Mouse (Mus musculus) gastrocnemius, postnatal 25 days (tissue): Measurements from ENCODE around the gene Tmco1. TPM values are rescaled to one million over a fixed set of nuclear protein-coding genes. Genes with fewer than 3 reads are reported as not detected.

Experiments used
- DNase-seq: peaks from one replicate; pipeline ENCODE4 v3.0.0; 2022
- microRNA-seq, 2 experiments: library from miRNA; unstranded; fragments of <30 nt; microRNA quantifications; one replicate each; pipeline ENCODE4 v1.2.0; 2021; ENCODE audit warnings: borderline replicate concordance in 2 of 2
- total RNA-seq, 2 experiments: library from RNA; stranded (reverse); gene quantifications; 1 replicate in 1 of 2; 2 replicates in 1 of 2; pipeline ENCODE4 v1.2.3; 2021

Tmco1 gene
- total RNA-seq, 2 experiments from 2014 or later = 32.6 to 41.3 TPM

GRCm38 (mm10) chr1:167372739-167373138 lies 64.6 kb downstream of the Tmco1 start:
- DNase-seq = no peak

GRCm38 (mm10) chr1:167374003-167374784 lies 66.0 kb downstream of the Tmco1 start:
- no peak for DNase-seq

- no peak for DNase-seq
These were observed 66.8 kb downstream of the Tmco1 start for GRCm38 (mm10) chr1:167374942-167375341.

GRCm38 (mm10) chr1:167378019-167378418 lies 69.8 kb downstream of the Tmco1 start:
- no peak for DNase-seq

- DNase-seq = no peak
These were observed 71.6 kb downstream of the Tmco1 start for GRCm38 (mm10) chr1:167379751-167380150.

- DNase-seq = no peak
These were observed 72.0 kb downstream of the Tmco1 start for GRCm38 (mm10) chr1:167380223-167380622.

GRCm38 (mm10) chr1:167381050-167382015 lies 73.2 kb downstream of the Tmco1 start:
- DNase-seq = no peak

GRCm38 (mm10) chr1:167382316-167382715 lies 74.1 kb downstream of the Tmco1 start:
- no peak for DNase-seq

- DNase-seq = no peak
These were observed 74.6 kb downstream of the Tmco1 start for GRCm38 (mm10) chr1:167382763-167383162.

- DNase-seq = no peak
These were observed 75.0 kb downstream of the Tmco1 start for GRCm38 (mm10) chr1:167383178-167383577.

Small RNA genes within 50 kb of the gene (microRNA-seq; reads per million reads assigned to microRNA genes)
- gene Gm25911 (0 reads per million in 2 experiments), gene Mir6347 (0 reads per million in 2 experiments)

Other genes starting within 250 kb of the Tmco1 start
- 10 to 100 TPM; 16.9 to 29.3 TPM for gene Uck2, start 23.1 kb upstream of the Tmco1 start, total RNA-seq
- 1 to 10 TPM; 2.4 to 2.8 TPM for gene Aldh9a1, start 41.6 kb downstream of the Tmco1 start, total RNA-seq
- gene Mgst3, start 85.5 kb downstream of the Tmco1 start, total RNA-seq = 10 to 100 TPM; 84.7 to 94.2 TPM
- 1 to 10 TPM in 1 of 2 experiments, under 1 TPM in 1; 0.32 to 4.2 TPM for gene Lrrc52, start 158.4 kb downstream of the Tmco1 start, total RNA-seq